Mouse (Mus musculus) spleen, adult 18-20 months (tissue): Measurements from ENCODE around the gene Hrh3.

Source experiments
- DNase-seq, 2 experiments: peaks; one replicate each; pipeline ENCODE4 v3.0.0; 2022; ENCODE audit warnings: mixed read lengths in 2 of 2

The Hrh3 gene

GRCm38 (mm10) chr2:180053001-180053400, 51.3 kb downstream of the Hrh3 start:
- no peak for DNase-seq

- peak in 1 of 2 experiments; percentile 41 for DNase-seq
Measured at GRCm38 (mm10) chr2:180051986-180052733, 52.1 kb downstream of the Hrh3 start.

GRCm38 (mm10) chr2:180050986-180051385, 53.3 kb downstream of the Hrh3 start:
- peak; percentile 67 to 84 for DNase-seq
